ENCODE assay signal across 8 mouse cellular contexts in genomic region chr9:41328480-41328879, GRCm38 (mm10).
DNase-seq lines count a peak whose midpoint lies in the region; ATAC-seq and TF ChIP-seq lines count a peak whose summit lies in the region.
"Had no signal": no experiment of that assay in that cellular context is flagged by ENCODE, and none has a peak within 500 bp of the region (broad histone marks: within the 10 kb centered on the region; RNA-seq: fewer than 3 reads in every experiment).

No protein-coding gene starts in this region.

- dilution Hi-C loops in CH12.LX (cut with MboI; ENCODE audit: extremely low pct_ligation_motif_present, extremely low pct_unique_long_range_greater_than_20kb, low sequenced_read_pairs) = no loop called here

- TF ChIP-seq EP300 in CH12.LX (IDR thresholded peaks at IDR 0.05; ENCODE audit: low read length) = no peak

- H3K79me2 ChIP-seq in CH12.LX (replicated peaks; ENCODE audit: control insufficient read depth, extremely low read depth, insufficient read depth, poor library complexity, severe bottlenecking) = no peaks in the 10 kb centered on the region

- peaks cover 7 to 35% of the 10 kb centered on the region in 2 experiments; a peak in 3 of 4 replicates for H3K4me1 ChIP-seq in CH12.LX (ENCODE audit: control insufficient read depth in 1 of 2, insufficient read depth in 2 of 2)
- peaks cover 19% of the 10 kb centered on the region for H3K4me1 ChIP-seq in heart, embryonic 12.5 days (replicated peaks)
- H3K4me1 ChIP-seq in midbrain, embryonic 10.5 days = peaks cover 58% of the 10 kb centered on the region

- no peak for TF ChIP-seq RAD21 in CH12.LX (IDR thresholded peaks at IDR 0.05; ENCODE audit: low read depth, low read length)

- no peaks in the 10 kb centered on the region for H3K9me3 ChIP-seq in CH12.LX (replicated peaks; ENCODE audit: low read length)
- H3K9me3 ChIP-seq in heart, embryonic 12.5 days (replicated peaks) = 0 out of 2 replicates have a peak, but pooled peaks cover 4% of the 10 kb centered on the region
- peaks cover 4% of the 10 kb centered on the region; the same call in 1 of the 2 replicates for H3K9me3 ChIP-seq in midbrain, embryonic 10.5 days (replicated peaks)

- no peaks in the 10 kb centered on the region for H3K27me3 ChIP-seq in CH12.LX (replicated peaks)
- no peaks in the 10 kb centered on the region for H3K27me3 ChIP-seq in heart, embryonic 12.5 days (replicated peaks)
- H3K27me3 ChIP-seq in midbrain, embryonic 10.5 days (ENCODE audit: low read depth, poor library complexity, severe bottlenecking) = no peaks in the 10 kb centered on the region

- H3K4me2 ChIP-seq in CH12.LX (ENCODE audit: insufficient read depth, low read depth, poor library complexity, severe bottlenecking) = peak overlapping the region; percentile 58
- peak overlapping the region; percentile 49 for H3K4me2 ChIP-seq in heart, embryonic 12.5 days

- in situ Hi-C loops in CH12.LX (cut with MboI; ENCODE audit: low pct_ligation_motif_present, low pct_unique_long_range_greater_than_20kb, low sequenced_read_pairs) = no loop called here

- no peak overlapping the region for H3K27ac ChIP-seq in CH12.LX (ENCODE audit: insufficient read depth, low read depth)
- H3K27ac ChIP-seq in heart, embryonic 12.5 days (ENCODE audit: poor library complexity, severe bottlenecking) = peak overlapping the region; percentile 37; the same call in 1 of the 2 replicates
- peak overlapping the region; percentile 86 for H3K27ac ChIP-seq in midbrain, embryonic 10.5 days (replicated peaks)

- DNase-seq in CH12.LX (ENCODE audit: extremely low read depth) = peak; percentile 13
- DNase-seq in Muller cell, postnatal 12 days (ENCODE audit: inconsistent ontology term) = peak; percentile 30
- peak; percentile 32 for DNase-seq in midbrain, embryonic 10.5 days (ENCODE audit: low spot score)
- no peak for DNase-seq in urinary bladder, adult 18-20 months (ENCODE audit: low spot score in 2 of 2)
- DNase-seq in spleen, adult 18-20 months = no peak
- DNase-seq: thymus, adult 18-20 months had no signal

- ATAC-seq in heart, embryonic 12.5 days (ENCODE audit: insufficient number of reproducible peaks, low FRiP score) = no peak
- no peak for ATAC-seq in activated CD4-positive, CD25-positive, alpha-beta regulatory T cell, adult 4 months

- no peak overlapping the region for H3K9ac ChIP-seq in CH12.LX (ENCODE audit: insufficient read depth, low read depth)
- H3K9ac ChIP-seq in heart, embryonic 12.5 days = peak overlapping the region; percentile 49

- H3K36me3 ChIP-seq in CH12.LX (replicated peaks in 1 of 2; ENCODE audit: control insufficient read depth in 1 of 2, insufficient read depth in 1 of 2, low read length in 1 of 2) = no peaks in the 10 kb centered on the region
- H3K36me3 ChIP-seq in heart, embryonic 12.5 days = no peaks in the 10 kb centered on the region
- peaks cover 18% of the 10 kb centered on the region for H3K36me3 ChIP-seq in midbrain, embryonic 10.5 days

- peak overlapping the region in 1 of 3 experiments; percentile 29 for H3K4me3 ChIP-seq in CH12.LX (replicated peaks in 1 of 3; ENCODE audit: low read depth in 2 of 3, low read length in 2 of 3, poor library complexity in 1 of 3)
- H3K4me3 ChIP-seq in heart, embryonic 12.5 days = no peak overlapping the region
- peak overlapping the region; percentile 48 for H3K4me3 ChIP-seq in midbrain, embryonic 10.5 days

- WGBS in heart, embryonic 12.5 days = 41% methylated on average over 5 of the region's 5 CpGs
- WGBS in midbrain, embryonic 10.5 days = 16% methylated on average over 5 of the region's 5 CpGs

- no peak for TF ChIP-seq POLR2A in CH12.LX (IDR thresholded peaks at IDR 0.05; ENCODE audit: low read depth, low read length)

- TF ChIP-seq CTCF in CH12.LX (conservative IDR thresholded peaks at IDR 0.05 in 1 of 2, IDR thresholded peaks at IDR 0.05 in 1 of 2; ENCODE audit: low read depth in 2 of 2, low read length in 2 of 2) = no peak

TF ChIP-seq in CH12.LX, 34 proteins besides CTCF, POLR2A, EP300 and RAD21:
- TF ChIP-seq MAX (IDR thresholded peaks at IDR 0.05; ENCODE audit: low read length) = no peak
- no peak for TF ChIP-seq ELF1 (IDR thresholded peaks at IDR 0.05; ENCODE audit: low read depth, low read length)
- no peak for TF ChIP-seq MXI1 (IDR thresholded peaks at IDR 0.05; ENCODE audit: low read depth, low read length)
- no peak for TF ChIP-seq PAX5 (IDR thresholded peaks at IDR 0.05; ENCODE audit: low read length)
- no peak for TF ChIP-seq RCOR1 (conservative IDR thresholded peaks at IDR 0.05; ENCODE audit: low read depth, low read length)
- no peak for TF ChIP-seq MYC (IDR thresholded peaks at IDR 0.05; ENCODE audit: low read depth, low read length)
- no peak for TF ChIP-seq UBTF (IDR thresholded peaks at IDR 0.05; ENCODE audit: low read depth, low read length)
- no peak for TF ChIP-seq TBP (conservative IDR thresholded peaks at IDR 0.05; ENCODE audit: low read depth, low read length)
- no peak for TF ChIP-seq CHD2 (IDR thresholded peaks at IDR 0.05; ENCODE audit: low read length)
- no peak for TF ChIP-seq IRF4 (IDR thresholded peaks at IDR 0.05; ENCODE audit: low read depth, low read length)
- TF ChIP-seq TCF12 (IDR thresholded peaks at IDR 0.05; ENCODE audit: low read depth, low read length) = no peak
- no peak for TF ChIP-seq MAFK (IDR thresholded peaks at IDR 0.05; ENCODE audit: insufficient replicate concordance, low read length)
- TF ChIP-seq JUN (IDR thresholded peaks at IDR 0.05; ENCODE audit: insufficient read depth, low read depth, low read length) = no peak
- no peak for TF ChIP-seq E2F4 (IDR thresholded peaks at IDR 0.05; ENCODE audit: insufficient replicate concordance, low read depth, low read length)
- TF ChIP-seq ZKSCAN1 (IDR thresholded peaks at IDR 0.05; ENCODE audit: borderline replicate concordance, low read depth, low read length) = no peak
- no peak for TF ChIP-seq NELFE (IDR thresholded peaks at IDR 0.05; ENCODE audit: low read depth, low read length)
- TF ChIP-seq USF2 (conservative IDR thresholded peaks at IDR 0.05; ENCODE audit: low read depth, low read length) = no peak
- no peak for TF ChIP-seq SMC3 (IDR thresholded peaks at IDR 0.05; ENCODE audit: low read depth, low read length)

Comparison
In these comparisons a context has a peak if more than half of its experiments do, and no peak if none do; other contexts are left out.
1. DNase-seq: peak in CH12.LX (single experiment), Muller cell, postnatal 12 days (single experiment) and midbrain, embryonic 10.5 days (single experiment); none in urinary bladder, adult 18-20 months (0 of 2) and spleen, adult 18-20 months (0 of 2).